Mouse (Mus musculus): ENCODE data around the gene 4931406P16Rik. TPM values are rescaled to one million over a fixed set of nuclear protein-coding genes. Genes with fewer than 3 reads are reported as not detected.
A peak's percentile ranks its signal among the peaks of the same experiment; 100 is the strongest.

The 4931406P16Rik gene
- polyA plus RNA-seq, 1 experiment from 2014 or later: 37.8 TPM

DNA sequence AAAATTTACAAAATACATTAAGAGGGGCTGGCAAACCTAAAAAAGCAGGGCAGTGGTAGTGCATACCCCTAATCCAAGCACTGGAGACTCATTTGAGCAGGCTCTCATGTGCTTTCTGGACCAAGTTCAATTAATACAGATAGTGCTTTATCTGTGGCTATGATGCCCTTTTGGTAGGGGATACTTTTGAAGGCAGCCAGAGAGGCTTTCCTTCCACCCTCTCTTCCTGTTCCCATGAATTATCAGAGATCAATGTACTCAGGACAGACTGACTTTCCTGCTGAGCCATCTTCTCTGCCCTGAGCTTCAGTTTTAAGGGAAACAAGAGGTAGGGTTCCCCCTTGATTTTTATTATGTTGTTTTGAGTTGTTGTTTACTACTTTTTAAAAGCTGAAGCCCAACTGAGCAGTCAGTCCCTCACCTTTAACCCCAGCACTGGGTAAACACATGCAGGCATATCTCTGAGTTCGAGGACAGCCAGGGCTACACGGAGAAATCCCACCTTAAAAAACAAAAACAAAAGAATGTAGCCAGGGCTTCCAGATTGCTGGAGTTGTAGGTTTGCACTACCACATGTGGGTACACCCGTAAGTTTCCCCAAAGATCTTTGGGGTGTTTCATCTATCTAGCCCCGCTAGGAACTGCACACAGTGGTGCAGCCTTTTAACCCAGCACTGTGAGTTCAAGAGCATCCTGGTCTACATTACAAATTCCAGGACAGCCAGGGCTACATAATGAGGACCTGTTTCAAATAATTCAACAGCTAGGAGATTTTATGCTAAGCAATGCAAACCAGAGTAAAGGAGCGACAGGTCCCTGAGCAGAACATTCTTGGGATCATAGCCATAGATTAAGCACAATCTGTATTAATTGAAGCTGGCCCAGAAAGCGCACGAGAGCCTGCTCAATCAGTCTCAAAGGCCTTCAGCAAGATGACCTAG lies 80.3 kb downstream of the 4931406P16Rik start:
- ATAC-seq (replicated peaks; ENCODE audit: low FRiP score, low TSS enrichment, low read depth) (no peak), DNase-seq (ENCODE audit: low spot score) (peak; percentile 59)
- H3K36me3 ChIP-seq (ENCODE audit: control insufficient read depth, insufficient read depth, low read length): peaks cover 18% of the 10 kb centered on the region
- peak overlapping the region; percentile 82 for H3K27ac ChIP-seq (ENCODE audit: low read depth)
- peaks cover 22% of the 10 kb centered on the region; the same call in 1 of the 2 replicates for H3K4me1 ChIP-seq (replicated peaks; ENCODE audit: control insufficient read depth, insufficient read depth, low read length)
- WGBS: 40% methylated on average over 7 of the region's 7 CpGs
- H3K9me3 ChIP-seq (ENCODE audit: control insufficient read depth, low read length): no peaks in the 10 kb centered on the region
- peak overlapping the region; percentile 53 for H3K4me3 ChIP-seq (ENCODE audit: low read depth, low read length)
- peak overlapping the region; percentile 38 for H3K9ac ChIP-seq (ENCODE audit: low read length)
- peak overlapping the region; percentile 72 for H3K4me2 ChIP-seq (ENCODE audit: low read length)
- no peaks in the 10 kb centered on the region for H3K27me3 ChIP-seq (replicated peaks; ENCODE audit: control insufficient read depth, insufficient read depth, low read length)

DNA sequence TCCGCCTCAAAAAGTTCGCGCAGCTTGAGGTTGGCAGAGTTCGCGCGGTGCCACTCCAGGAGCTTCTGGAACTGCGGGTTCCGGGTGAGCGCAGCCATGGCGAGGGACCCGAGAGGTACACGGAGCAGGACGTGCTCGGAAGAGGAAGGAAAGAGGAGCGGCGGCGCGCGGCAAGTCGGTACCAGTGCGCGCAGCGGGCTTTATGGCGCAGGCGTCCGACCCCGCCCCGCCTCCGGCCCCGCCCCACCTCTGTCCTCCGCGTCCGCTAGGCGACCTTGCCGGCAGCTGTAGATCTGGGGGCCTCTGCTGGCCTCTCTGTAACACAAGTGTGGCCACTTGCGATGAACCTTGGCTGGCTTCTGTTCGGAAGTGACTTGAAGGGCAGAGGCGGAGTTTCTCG lies 83.2 kb downstream of the 4931406P16Rik start, which contains the start of gene Gpi1:
TSS of gene Gpi1 (minus strand) at position 221 of the 400 bp plus-strand sequence.
- peak; percentile 90 for DNase-seq (ENCODE audit: low spot score)
- Histone ChIP-seq H3K36me3 (ENCODE audit: control insufficient read depth, insufficient read depth, low read length) (peaks cover 28% of the 10 kb centered on the region), H3K4me1 (replicated peaks; ENCODE audit: control insufficient read depth, insufficient read depth, low read length) (peaks cover 33% of the 10 kb centered on the region; the same call in 1 of the 2 replicates), H3K27ac (ENCODE audit: low read depth) (peak within 1 kb of the TSS; percentile 86), H3K9me3 (ENCODE audit: control insufficient read depth, low read length) (no peaks in the 10 kb centered on the region), H3K27me3 (replicated peaks; ENCODE audit: control insufficient read depth, insufficient read depth, low read length) (no peaks in the 10 kb centered on the region), H3K4me3 (ENCODE audit: low read depth, low read length) (peak within 1 kb of the TSS; percentile 70), H3K4me2 (ENCODE audit: low read length) (peak within 1 kb of the TSS; percentile 83), H3K9ac (ENCODE audit: low read length) (peak within 1 kb of the TSS; percentile 80)
- 0% methylated on average over 39 of the region's 39 CpGs for WGBS
- ATAC-seq (replicated peaks; ENCODE audit: low FRiP score, low TSS enrichment, low read depth): peak; percentile 59

DNA sequence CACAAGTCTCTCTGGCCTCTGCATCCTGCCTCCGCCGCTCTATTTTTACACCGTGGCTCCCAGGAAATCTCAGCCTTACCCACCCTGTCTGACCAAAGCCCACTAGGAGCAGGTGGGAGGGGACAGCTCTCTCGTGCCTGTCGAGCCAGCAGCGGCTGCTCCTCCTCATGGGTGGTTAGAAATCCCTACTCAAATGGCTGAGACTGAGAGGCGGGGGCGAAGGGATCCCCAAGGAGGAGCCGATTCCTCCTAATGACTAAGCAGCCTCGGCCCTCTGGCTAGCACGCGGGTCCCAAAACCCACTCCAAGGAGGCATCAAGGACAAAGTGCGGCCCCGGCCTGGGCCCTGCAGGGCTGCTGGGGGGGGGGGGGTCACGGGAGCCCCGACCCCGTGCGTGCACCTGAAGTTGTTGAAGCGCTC lies 83.7 kb downstream of the 4931406P16Rik start:
- peak; percentile 28 for ATAC-seq (replicated peaks; ENCODE audit: low FRiP score, low TSS enrichment, low read depth)
- H3K9me3 ChIP-seq (ENCODE audit: control insufficient read depth, low read length): no peaks in the 10 kb centered on the region
- H3K4me1 ChIP-seq (replicated peaks; ENCODE audit: control insufficient read depth, insufficient read depth, low read length): peaks cover 33% of the 10 kb centered on the region; the same call in 1 of the 2 replicates
- DNase-seq (ENCODE audit: low spot score): peak; percentile 84
- H3K36me3 ChIP-seq (ENCODE audit: control insufficient read depth, insufficient read depth, low read length): peaks cover 32% of the 10 kb centered on the region
- peak overlapping the region; percentile 80 for H3K9ac ChIP-seq (ENCODE audit: low read length)
- no peaks in the 10 kb centered on the region for H3K27me3 ChIP-seq (replicated peaks; ENCODE audit: control insufficient read depth, insufficient read depth, low read length)
- WGBS: under 1% methylated on average over 19 of the region's 19 CpGs
- peak overlapping the region; percentile 86 for H3K27ac ChIP-seq (ENCODE audit: low read depth)
- peak overlapping the region; percentile 70 for H3K4me3 ChIP-seq (ENCODE audit: low read depth, low read length)
- H3K4me2 ChIP-seq (ENCODE audit: low read length): peak overlapping the region; percentile 83

DNA sequence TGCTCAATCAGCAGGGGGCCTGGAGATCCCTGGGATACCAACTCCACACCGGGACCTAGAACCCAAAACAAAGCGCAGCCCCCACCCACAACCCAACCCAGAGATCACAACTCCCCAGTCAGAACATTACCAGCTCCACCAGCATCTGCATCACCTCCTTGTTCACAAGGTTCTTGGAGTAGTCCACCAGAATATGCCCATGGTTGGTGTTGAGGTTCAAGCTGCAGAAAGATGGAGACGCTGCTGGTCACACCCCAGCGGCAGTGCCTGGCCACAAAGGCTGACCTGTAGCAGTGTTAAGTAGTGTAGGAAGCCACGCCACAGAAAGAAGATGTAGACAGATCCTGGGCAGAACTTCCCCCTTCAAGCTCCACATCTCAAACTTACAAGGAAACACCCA lies 84.2 kb downstream of the 4931406P16Rik start:
- H3K4me1 ChIP-seq (replicated peaks; ENCODE audit: control insufficient read depth, insufficient read depth, low read length): peaks cover 33% of the 10 kb centered on the region; the same call in 1 of the 2 replicates
- H3K36me3 ChIP-seq (ENCODE audit: control insufficient read depth, insufficient read depth, low read length): peaks cover 38% of the 10 kb centered on the region
- 24% methylated on average over 5 of the region's 5 CpGs for WGBS
- H3K27me3 ChIP-seq (replicated peaks; ENCODE audit: control insufficient read depth, insufficient read depth, low read length): no peaks in the 10 kb centered on the region
- DNase-seq (ENCODE audit: low spot score) (no peak), ATAC-seq (replicated peaks; ENCODE audit: low FRiP score, low TSS enrichment, low read depth) (no peak)
- H3K9ac ChIP-seq (ENCODE audit: low read length): peak overlapping the region; percentile 80
- peak overlapping the region; percentile 86; the same call in 1 of the 2 replicates for H3K27ac ChIP-seq (ENCODE audit: low read depth)
- H3K4me3 ChIP-seq (ENCODE audit: low read depth, low read length): peak overlapping the region; percentile 70
- H3K4me2 ChIP-seq (ENCODE audit: low read length): peak overlapping the region; percentile 83
- H3K9me3 ChIP-seq (ENCODE audit: control insufficient read depth, low read length): no peaks in the 10 kb centered on the region

DNA sequence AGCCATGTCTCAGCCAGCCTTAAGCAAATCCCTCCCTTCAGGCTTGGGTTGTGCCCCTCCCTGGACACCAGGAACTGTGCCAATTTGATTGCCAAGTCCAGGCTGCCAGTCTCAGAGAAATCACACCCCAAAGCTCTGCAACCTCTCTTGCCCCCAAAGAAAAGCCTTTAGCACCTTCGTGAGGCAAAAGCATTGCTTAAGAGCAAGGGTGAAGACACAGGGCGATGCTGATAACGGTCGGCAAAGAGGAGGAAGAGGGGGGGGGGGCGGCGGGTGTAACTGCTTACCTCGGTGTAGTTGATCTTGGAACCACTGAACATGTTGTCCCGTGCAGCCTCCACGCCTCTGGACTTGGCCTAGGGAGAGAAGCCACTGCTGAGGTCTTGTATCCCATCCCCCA lies 84.7 kb downstream of the 4931406P16Rik start:
- peaks cover 31% of the 10 kb centered on the region; the same call in 1 of the 2 replicates for H3K4me1 ChIP-seq (replicated peaks; ENCODE audit: control insufficient read depth, insufficient read depth, low read length)
- H3K36me3 ChIP-seq (ENCODE audit: control insufficient read depth, insufficient read depth, low read length): peaks cover 43% of the 10 kb centered on the region
- H3K9ac ChIP-seq (ENCODE audit: low read length): peak overlapping the region; percentile 80; the same call in 1 of the 2 replicates
- H3K27ac ChIP-seq (ENCODE audit: low read depth): no peak overlapping the region
- ATAC-seq (replicated peaks; ENCODE audit: low FRiP score, low TSS enrichment, low read depth): no peak
- no peaks in the 10 kb centered on the region for H3K27me3 ChIP-seq (replicated peaks; ENCODE audit: control insufficient read depth, insufficient read depth, low read length)
- H3K9me3 ChIP-seq (ENCODE audit: control insufficient read depth, low read length): no peaks in the 10 kb centered on the region
- 66% methylated on average over 9 of the region's 9 CpGs for WGBS
- H3K4me3 ChIP-seq (ENCODE audit: low read depth, low read length): peak overlapping the region; percentile 70
- no peak for DNase-seq (ENCODE audit: low spot score)
- peak overlapping the region; percentile 83 for H3K4me2 ChIP-seq (ENCODE audit: low read length)

DNA sequence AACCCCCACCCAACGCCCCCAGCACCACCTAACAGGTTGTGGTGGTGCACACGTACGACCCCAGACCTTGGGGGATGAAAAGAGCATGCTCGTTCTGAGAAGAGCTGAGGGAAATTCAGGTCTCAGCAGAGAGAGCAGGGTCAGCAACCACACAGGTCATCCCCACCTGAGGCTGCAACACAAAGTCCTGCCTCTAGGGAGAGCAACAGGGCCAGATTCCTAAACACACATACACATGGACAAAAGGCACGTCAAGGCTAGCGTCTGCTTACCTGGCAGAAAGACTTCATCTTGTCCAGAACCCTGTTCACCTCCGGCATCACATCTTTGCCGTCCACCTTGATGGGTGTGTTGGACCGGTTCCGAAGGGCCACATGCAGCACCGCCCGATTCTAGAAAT lies 86.5 kb downstream of the 4931406P16Rik start:
- H3K4me3 ChIP-seq (ENCODE audit: low read depth, low read length): no peak overlapping the region
- no peak overlapping the region for H3K4me2 ChIP-seq (ENCODE audit: low read length)
- no peak overlapping the region for H3K27ac ChIP-seq (ENCODE audit: low read depth)
- no peaks in the 10 kb centered on the region for H3K27me3 ChIP-seq (replicated peaks; ENCODE audit: control insufficient read depth, insufficient read depth, low read length)
- peaks cover 61% of the 10 kb centered on the region for H3K36me3 ChIP-seq (ENCODE audit: control insufficient read depth, insufficient read depth, low read length)
- peaks cover 27% of the 10 kb centered on the region; the same call in 1 of the 2 replicates for H3K4me1 ChIP-seq (replicated peaks; ENCODE audit: control insufficient read depth, insufficient read depth, low read length)
- ATAC-seq (replicated peaks; ENCODE audit: low FRiP score, low TSS enrichment, low read depth) (no peak), DNase-seq (ENCODE audit: low spot score) (no peak)
- H3K9me3 ChIP-seq (ENCODE audit: control insufficient read depth, low read length): no peaks in the 10 kb centered on the region
- H3K9ac ChIP-seq (ENCODE audit: low read length): no peak overlapping the region
- 83% methylated on average over 12 of the region's 12 CpGs for WGBS

DNA sequence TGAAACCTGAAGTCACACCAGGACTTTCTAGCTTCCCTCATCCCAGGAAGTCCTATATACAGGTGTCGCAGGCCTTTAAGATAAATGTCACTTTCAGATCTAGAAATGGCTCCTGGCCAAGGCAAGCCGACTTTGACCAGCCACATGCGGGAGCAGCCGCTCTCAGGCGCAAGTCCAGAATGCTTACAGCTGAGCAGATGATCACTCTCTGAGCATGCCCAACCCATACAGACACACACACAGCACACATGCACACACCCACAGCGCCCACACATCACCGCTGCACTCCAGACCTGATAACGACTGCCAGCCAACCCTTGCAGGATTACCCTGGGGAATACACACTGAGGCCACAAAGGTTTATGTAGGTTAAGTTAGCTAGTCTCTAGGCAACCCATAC lies 87.3 kb downstream of the 4931406P16Rik start:
- Histone ChIP-seq H3K4me1 (replicated peaks; ENCODE audit: control insufficient read depth, insufficient read depth, low read length) (peaks cover 27% of the 10 kb centered on the region; the same call in 1 of the 2 replicates), H3K36me3 (ENCODE audit: control insufficient read depth, insufficient read depth, low read length) (peaks cover 68% of the 10 kb centered on the region), H3K27me3 (replicated peaks; ENCODE audit: control insufficient read depth, insufficient read depth, low read length) (no peaks in the 10 kb centered on the region), H3K27ac (ENCODE audit: low read depth) (no peak overlapping the region), H3K9me3 (ENCODE audit: control insufficient read depth, low read length) (no peaks in the 10 kb centered on the region), H3K4me3 (ENCODE audit: low read depth, low read length) (no peak overlapping the region), H3K4me2 (ENCODE audit: low read length) (no peak overlapping the region), H3K9ac (ENCODE audit: low read length) (no peak overlapping the region)
- 65% methylated on average over 8 of the region's 8 CpGs for WGBS
- DNase-seq (ENCODE audit: low spot score) (no peak), ATAC-seq (replicated peaks; ENCODE audit: low FRiP score, low TSS enrichment, low read depth) (no peak)

DNA sequence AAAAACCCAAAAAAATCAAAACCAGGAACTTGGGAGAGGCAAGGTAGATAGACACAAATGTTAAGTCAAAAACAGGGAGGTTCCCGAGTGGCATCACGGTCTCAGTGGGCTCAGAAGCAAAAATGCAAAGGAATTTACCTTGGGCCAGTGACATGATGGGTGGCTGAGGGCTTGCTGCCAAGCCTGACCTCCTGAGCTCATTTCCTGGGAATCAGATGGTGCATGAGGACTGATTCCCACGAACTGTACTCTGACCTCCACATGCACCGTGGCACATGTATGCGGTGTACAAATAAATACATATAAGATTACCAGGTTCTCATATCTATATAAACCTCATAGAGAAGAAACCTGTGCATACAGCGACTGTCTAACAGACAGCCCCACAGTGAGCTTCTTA lies 89.0 kb downstream of the 4931406P16Rik start:
- Histone ChIP-seq H3K36me3 (ENCODE audit: control insufficient read depth, insufficient read depth, low read length) (peaks cover 86% of the 10 kb centered on the region), H3K9me3 (ENCODE audit: control insufficient read depth, low read length) (no peaks in the 10 kb centered on the region), H3K27me3 (replicated peaks; ENCODE audit: control insufficient read depth, insufficient read depth, low read length) (no peaks in the 10 kb centered on the region), H3K9ac (ENCODE audit: low read length) (no peak overlapping the region), H3K4me3 (ENCODE audit: low read depth, low read length) (no peak overlapping the region), H3K27ac (ENCODE audit: low read depth) (no peak overlapping the region), H3K4me2 (ENCODE audit: low read length) (no peak overlapping the region), H3K4me1 (replicated peaks; ENCODE audit: control insufficient read depth, insufficient read depth, low read length) (peaks cover 22% of the 10 kb centered on the region; the same call in 1 of the 2 replicates)
- 92% methylated on average over 6 of the region's 6 CpGs for WGBS
- DNase-seq (ENCODE audit: low spot score) (no peak), ATAC-seq (replicated peaks; ENCODE audit: low FRiP score, low TSS enrichment, low read depth) (no peak)

Data from intestine, embryonic 14.5 days (tissue).